Mouse (Mus musculus) thymus, adult 2 months (tissue): ENCODE data around the gene Sdr42e1. TPM values are rescaled to one million over a fixed set of nuclear protein-coding genes. Genes with fewer than 3 reads are reported as not detected.

Source experiments
- DNase-seq: peaks from one replicate; pipeline ENCODE4 v3.0.0; 2021
- H3K27ac ChIP-seq: fragments of 200-500 bp; 2 replicates; pipeline ENCODE4 v1.5.1; 2012; ENCODE audit warnings: low read length, control low read depth; ENCODE audit not compliant: control insufficient read depth, insufficient read depth
- H3K27me3 ChIP-seq: fragments of 200-500 bp; 2 replicates; pipeline ENCODE4 v1.6.1; 2012; ENCODE audit warnings: mild to moderate bottlenecking, low read length, moderate library complexity, mixed read lengths; ENCODE audit not compliant: control insufficient read depth, insufficient read depth
- H3K36me3 ChIP-seq: fragments of 200-500 bp; 2 replicates; pipeline ENCODE4 v1.6.1; 2012; ENCODE audit warnings: mild to moderate bottlenecking, low read length, moderate library complexity; ENCODE audit not compliant: control insufficient read depth, insufficient read depth
- H3K4me1 ChIP-seq: fragments of 200-500 bp; replicated peaks from 2 replicates; pipeline ENCODE4 v1.6.1; 2012; ENCODE audit warnings: low read length; ENCODE audit not compliant: control insufficient read depth, insufficient read depth
- H3K4me3 ChIP-seq: fragments of 200-500 bp; 2 replicates; pipeline ENCODE4 v1.5.1; 2012; ENCODE audit warnings: mild to moderate bottlenecking, low read length, control low read depth, moderate library complexity; ENCODE audit not compliant: control insufficient read depth, insufficient read depth
- CTCF ChIP-seq: fragments of 200-500 bp; IDR thresholded peaks from 2 replicates; pipeline ENCODE4 v1.5.1; 2012; ENCODE audit warnings: mild to moderate bottlenecking, control low read depth, low read length, moderate library complexity, borderline replicate concordance; ENCODE audit not compliant: control insufficient read depth, poor library complexity, insufficient read depth; ENCODE audit errors: extremely low read depth
- POLR2A ChIP-seq: fragments of 200-500 bp; IDR thresholded peaks from 2 replicates; pipeline ENCODE4 v1.6.1; 2012; ENCODE audit warnings: mild to moderate bottlenecking, low read length, control low read depth, moderate library complexity; ENCODE audit not compliant: control insufficient read depth, poor library complexity, insufficient read depth; ENCODE audit errors: extremely low read depth
- WGBS: fragments of 180-500 bp; shearing (Covaris S2); methylation state at CpG from one replicate; pipeline ENCODE4 v1.1.7; 2018; 5-methylcytosine and 5-hydroxymethylcytosine counted together
- polyA plus RNA-seq: library from polyadenylated mRNA; depleted of rRNA; stranded (reverse); fragments of >200 nt; gene quantifications from 2 replicates; pipeline ENCODE4 v1.2.3, GENCODE M21; 2012; rRNA removed

Sdr42e1 gene
- polyA plus RNA-seq, 1 experiment = 5.1 TPM

DNA sequence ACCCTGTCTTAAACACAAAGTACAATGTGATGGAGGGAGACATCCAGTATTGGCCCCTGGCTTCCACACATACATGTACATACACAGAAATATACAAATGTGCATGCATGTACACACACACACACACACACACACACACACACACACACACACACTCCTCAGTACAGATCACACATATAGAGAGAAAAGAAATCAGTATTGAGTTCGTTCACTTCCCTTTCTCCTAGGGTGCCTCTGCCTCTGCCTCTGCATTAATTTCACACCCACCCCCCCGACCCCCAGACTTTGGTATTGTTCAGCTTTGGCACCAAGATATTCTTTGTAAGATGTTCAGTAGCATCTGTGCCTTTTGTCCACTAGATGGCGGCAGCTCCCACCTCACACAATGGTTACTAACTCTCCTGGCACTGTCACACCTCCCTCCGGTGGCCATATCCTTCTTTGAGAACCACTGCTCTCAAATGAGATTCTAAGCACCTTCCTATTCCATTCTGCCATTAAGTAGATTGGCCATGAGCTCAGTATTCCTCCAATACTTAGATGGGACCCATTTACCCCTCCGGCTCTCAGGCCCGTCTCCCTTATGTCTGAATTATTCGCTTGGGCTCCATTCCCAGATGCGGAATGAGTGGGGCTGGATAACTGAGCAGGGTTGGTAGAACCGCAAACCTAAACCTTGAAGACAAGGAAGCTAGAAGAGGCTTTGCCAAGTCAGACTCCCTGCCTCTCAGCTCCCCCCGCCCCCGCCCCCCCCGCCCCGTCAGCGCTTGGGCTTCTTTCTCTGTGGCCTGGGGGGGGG, 47.2 kb downstream of the Sdr42e1 start:
- Histone ChIP-seq H3K27ac (no peak overlapping the region), H3K36me3 (no peaks in the 10 kb centered on the region), H3K4me1 (no peaks in the 10 kb centered on the region), H3K4me3 (no peak overlapping the region), H3K27me3 (no peaks in the 10 kb centered on the region)
- 84% methylated on average over 14 of the region's 14 CpGs for WGBS
- peak; percentile 53 for DNase-seq
- TF ChIP-seq CTCF (no peak), POLR2A (no peak)

- no peak overlapping the region for H3K4me3 ChIP-seq
- no peaks in the 10 kb centered on the region for H3K4me1 ChIP-seq
- WGBS = 96% methylated on average over 12 of the region's 12 CpGs
- DNase-seq = no peak
- TF ChIP-seq POLR2A = no peak
- no peak for TF ChIP-seq CTCF
- no peak overlapping the region for H3K27ac ChIP-seq
- H3K27me3 ChIP-seq = no peaks in the 10 kb centered on the region; the same call in 1 of the 2 replicates
- H3K36me3 ChIP-seq = no peaks in the 10 kb centered on the region
These were observed 60.6 kb downstream of the Sdr42e1 start for GRCm38 (mm10) chr8:117612861-117613260.

Other genes with a start within 250 kb of the Sdr42e1 start
- 9.0 and 10.7 TPM in 2 replicates for gene Plcg2, start 175.4 kb downstream of the Sdr42e1 start, polyA plus RNA-seq
- gene Hsd17b2, start 28.2 kb upstream of the Sdr42e1 start, polyA plus RNA-seq = 0.40 and 0.71 TPM in 2 replicates
- 7.5 and 7.9 TPM in 2 replicates for gene Mphosph6, start 128.3 kb upstream of the Sdr42e1 start, polyA plus RNA-seq